Mouse (Mus musculus): ENCODE results near the gene Mbnl2. TPM values are rescaled to one million over a fixed set of nuclear protein-coding genes. Genes with fewer than 3 reads are reported as not detected.
"Not testable (repeated sequence)": the region's sequence is repeated elsewhere in the genome, so short reads cannot be mapped to it uniquely, and the experiment has no call there.

Mbnl2 gene
- polyA plus RNA-seq, 1 experiment from 2014 or later: 62.1 TPM

GRCm38 (mm10) chr14:120357321-120358070 is 82.0 kb downstream of the Mbnl2 start:
- ATAC-seq (ENCODE audit: insufficient number of reproducible peaks, low FRiP score, low TSS enrichment, low read depth) (no peak), DNase-seq (ENCODE audit: low spot score) (no peak)
- Histone ChIP-seq H3K27me3 (ENCODE audit: control insufficient read depth, insufficient read depth, low read length) (no peaks in the 10 kb centered on the region), H3K9ac (ENCODE audit: low read length) (no peak overlapping the region), H3K4me3 (ENCODE audit: low read depth, low read length) (no peak overlapping the region), H3K27ac (replicated peaks; ENCODE audit: low read depth, low read length) (no peak overlapping the region), H3K4me1 (ENCODE audit: control insufficient read depth, insufficient read depth, low read length) (peaks cover 5% of the 10 kb centered on the region; the same call in 1 of the 2 replicates), H3K9me3 (ENCODE audit: control insufficient read depth, low read length) (no peaks in the 10 kb centered on the region), H3K4me2 (ENCODE audit: low read depth, severe bottlenecking) (no peak overlapping the region), H3K36me3 (ENCODE audit: control insufficient read depth, insufficient read depth, low read length) (no peaks in the 10 kb centered on the region)
- WGBS: 96% methylated on average over 19 of the region's 19 CpGs

GRCm38 (mm10) chr14:120359608-120360007 is 84.1 kb downstream of the Mbnl2 start:
- H3K4me2 ChIP-seq (ENCODE audit: low read depth, severe bottlenecking); H3K36me3 ChIP-seq (ENCODE audit: control insufficient read depth, insufficient read depth, low read length); H3K27ac ChIP-seq (replicated peaks; ENCODE audit: low read depth, low read length); H3K27me3 ChIP-seq (ENCODE audit: control insufficient read depth, insufficient read depth, low read length); H3K4me1 ChIP-seq (ENCODE audit: control insufficient read depth, insufficient read depth, low read length); DNase-seq (ENCODE audit: low spot score); H3K9me3 ChIP-seq (ENCODE audit: control insufficient read depth, low read length); H3K4me3 ChIP-seq (ENCODE audit: low read depth, low read length); ATAC-seq (ENCODE audit: insufficient number of reproducible peaks, low FRiP score, low TSS enrichment, low read depth); H3K9ac ChIP-seq (ENCODE audit: low read length): not testable (repeated sequence)
- WGBS: 95% methylated on average over 8 of the region's 8 CpGs

- H3K9me3 ChIP-seq (ENCODE audit: control insufficient read depth, low read length): no peaks in the 10 kb centered on the region
- H3K27me3 ChIP-seq (ENCODE audit: control insufficient read depth, insufficient read depth, low read length): no peaks in the 10 kb centered on the region
- DNase-seq (ENCODE audit: low spot score) (no peak), ATAC-seq (ENCODE audit: insufficient number of reproducible peaks, low FRiP score, low TSS enrichment, low read depth) (no peak)
- H3K4me1 ChIP-seq (ENCODE audit: control insufficient read depth, insufficient read depth, low read length): no peaks in the 10 kb centered on the region
- H3K9ac ChIP-seq (ENCODE audit: low read length): no peak overlapping the region
- H3K36me3 ChIP-seq (ENCODE audit: control insufficient read depth, insufficient read depth, low read length): no peaks in the 10 kb centered on the region
- no peak overlapping the region for H3K27ac ChIP-seq (replicated peaks; ENCODE audit: low read depth, low read length)
- WGBS: 74% methylated on average over 6 of the region's 6 CpGs
- H3K4me2 ChIP-seq (ENCODE audit: low read depth, severe bottlenecking): no peak overlapping the region
- no peak overlapping the region for H3K4me3 ChIP-seq (ENCODE audit: low read depth, low read length)
Observed at GRCm38 (mm10) chr14:120361121-120361520, 85.7 kb downstream of the Mbnl2 start.

GRCm38 (mm10) chr14:120362409-120362992 is 87.0 kb downstream of the Mbnl2 start:
- 87% methylated on average over 8 of the region's 8 CpGs for WGBS
- Histone ChIP-seq H3K27ac (replicated peaks; ENCODE audit: low read depth, low read length) (no peak overlapping the region), H3K4me2 (ENCODE audit: low read depth, severe bottlenecking) (no peak overlapping the region), H3K4me3 (ENCODE audit: low read depth, low read length) (no peak overlapping the region), H3K9ac (ENCODE audit: low read length) (no peak overlapping the region), H3K36me3 (ENCODE audit: control insufficient read depth, insufficient read depth, low read length) (no peaks in the 10 kb centered on the region), H3K9me3 (ENCODE audit: control insufficient read depth, low read length) (no peaks in the 10 kb centered on the region), H3K27me3 (ENCODE audit: control insufficient read depth, insufficient read depth, low read length) (no peaks in the 10 kb centered on the region), H3K4me1 (ENCODE audit: control insufficient read depth, insufficient read depth, low read length) (no peaks in the 10 kb centered on the region)
- DNase-seq (ENCODE audit: low spot score) (no peak), ATAC-seq (ENCODE audit: insufficient number of reproducible peaks, low FRiP score, low TSS enrichment, low read depth) (no peak)

- Histone ChIP-seq H3K4me1 (ENCODE audit: control insufficient read depth, insufficient read depth, low read length) (no peaks in the 10 kb centered on the region), H3K4me3 (ENCODE audit: low read depth, low read length) (no peak overlapping the region)
- no peak for ATAC-seq (ENCODE audit: insufficient number of reproducible peaks, low FRiP score, low TSS enrichment, low read depth)
Observed at GRCm38 (mm10) chr14:120363090-120363818, 87.8 kb downstream of the Mbnl2 start.

GRCm38 (mm10) chr14:120365088-120365487 is 89.6 kb downstream of the Mbnl2 start:
- Histone ChIP-seq H3K4me3 (ENCODE audit: low read depth, low read length) (no peak overlapping the region), H3K27me3 (ENCODE audit: control insufficient read depth, insufficient read depth, low read length) (no peaks in the 10 kb centered on the region), H3K27ac (replicated peaks; ENCODE audit: low read depth, low read length) (no peak overlapping the region), H3K9me3 (ENCODE audit: control insufficient read depth, low read length) (no peaks in the 10 kb centered on the region), H3K4me2 (ENCODE audit: low read depth, severe bottlenecking) (no peak overlapping the region), H3K9ac (ENCODE audit: low read length) (no peak overlapping the region), H3K4me1 (ENCODE audit: control insufficient read depth, insufficient read depth, low read length) (peaks cover 11% of the 10 kb centered on the region), H3K36me3 (ENCODE audit: control insufficient read depth, insufficient read depth, low read length) (no peaks in the 10 kb centered on the region)
- ATAC-seq (ENCODE audit: insufficient number of reproducible peaks, low FRiP score, low TSS enrichment, low read depth) (no peak), DNase-seq (ENCODE audit: low spot score) (no peak)
- WGBS: 89% methylated on average over 4 of the region's 4 CpGs

More at GRCm38 (mm10) chr14:120363090-120363818, 87.8 kb downstream of the Mbnl2 start:
- Histone ChIP-seq H3K27ac (replicated peaks; ENCODE audit: low read depth, low read length) (no peak overlapping the region), H3K36me3 (ENCODE audit: control insufficient read depth, insufficient read depth, low read length) (no peaks in the 10 kb centered on the region), H3K4me2 (ENCODE audit: low read depth, severe bottlenecking) (no peak overlapping the region), H3K9me3 (ENCODE audit: control insufficient read depth, low read length) (no peaks in the 10 kb centered on the region), H3K9ac (ENCODE audit: low read length) (no peak overlapping the region), H3K27me3 (ENCODE audit: control insufficient read depth, insufficient read depth, low read length) (no peaks in the 10 kb centered on the region)
- DNase-seq (ENCODE audit: low spot score): no peak
- 62% methylated on average over 8 of the region's 8 CpGs for WGBS

GRCm38 (mm10) chr14:120366962-120367361 is 91.5 kb downstream of the Mbnl2 start:
- Histone ChIP-seq H3K4me2 (ENCODE audit: low read depth, severe bottlenecking) (no peak overlapping the region), H3K27me3 (ENCODE audit: control insufficient read depth, insufficient read depth, low read length) (no peaks in the 10 kb centered on the region), H3K27ac (replicated peaks; ENCODE audit: low read depth, low read length) (no peak overlapping the region), H3K4me1 (ENCODE audit: control insufficient read depth, insufficient read depth, low read length) (peaks cover 11% of the 10 kb centered on the region), H3K9ac (ENCODE audit: low read length) (no peak overlapping the region), H3K36me3 (ENCODE audit: control insufficient read depth, insufficient read depth, low read length) (no peaks in the 10 kb centered on the region), H3K9me3 (ENCODE audit: control insufficient read depth, low read length) (no peaks in the 10 kb centered on the region), H3K4me3 (ENCODE audit: low read depth, low read length) (no peak overlapping the region)
- DNase-seq (ENCODE audit: low spot score) (no peak), ATAC-seq (ENCODE audit: insufficient number of reproducible peaks, low FRiP score, low TSS enrichment, low read depth) (no peak)
- WGBS: 92% methylated on average over 8 of the region's 8 CpGs

- H3K4me3 ChIP-seq (ENCODE audit: low read depth, low read length): no peak overlapping the region
- WGBS: 93% methylated on average over 4 of the region's 4 CpGs
- no peaks in the 10 kb centered on the region for H3K36me3 ChIP-seq (ENCODE audit: control insufficient read depth, insufficient read depth, low read length)
- no peak for DNase-seq (ENCODE audit: low spot score)
- no peak for ATAC-seq (ENCODE audit: insufficient number of reproducible peaks, low FRiP score, low TSS enrichment, low read depth)
- no peak overlapping the region for H3K9ac ChIP-seq (ENCODE audit: low read length)
- no peaks in the 10 kb centered on the region for H3K27me3 ChIP-seq (ENCODE audit: control insufficient read depth, insufficient read depth, low read length)
- H3K4me2 ChIP-seq (ENCODE audit: low read depth, severe bottlenecking): no peak overlapping the region
- H3K4me1 ChIP-seq (ENCODE audit: control insufficient read depth, insufficient read depth, low read length): peaks cover 11% of the 10 kb centered on the region
- H3K27ac ChIP-seq (replicated peaks; ENCODE audit: low read depth, low read length): no peak overlapping the region
- no peaks in the 10 kb centered on the region for H3K9me3 ChIP-seq (ENCODE audit: control insufficient read depth, low read length)
Observed at GRCm38 (mm10) chr14:120367589-120367988, 92.1 kb downstream of the Mbnl2 start.

Data from limb, embryonic 11.5 days (tissue).